Mouse (Mus musculus) limb, embryonic 12.5 days (tissue): ENCODE measurements at regions not wholly inside any gene's neighbourhood (a gene's known extent, or its start where the extent isn't known, plus 50 kb on each side); places are given as distances from the start of the nearest gene placed in this dataset.

Experiments used
- ATAC-seq: fragments of 200-750 bp; cut with Nextera tagmentation; 2 replicates; pipeline ENCODE4 v1.8.0; 2017; ENCODE audit warnings: low read depth, moderate TSS enrichment; ENCODE audit not compliant: insufficient number of reproducible peaks, insufficient read depth, low FRiP score, low TSS enrichment
- H3K27ac ChIP-seq: fragments of 300-500 bp; sonication (generic); 2 replicates; pipeline ENCODE4 v1.5.1; 2016; ENCODE audit warnings: mild to moderate bottlenecking, moderate library complexity
- H3K27me3 ChIP-seq: fragments of 300-500 bp; sonication (generic); 2 replicates; pipeline ENCODE4 v1.6.1; 2016; ENCODE audit warnings: mild to moderate bottlenecking, moderate library complexity
- H3K36me3 ChIP-seq: fragments of 300-500 bp; sonication (generic); 2 replicates; pipeline ENCODE4 v1.6.1; 2016; ENCODE audit warnings: mild to moderate bottlenecking, moderate library complexity
- H3K4me1 ChIP-seq: fragments of 300-500 bp; sonication (generic); replicated peaks from 2 replicates; pipeline ENCODE4 v1.6.1; 2016
- H3K4me2 ChIP-seq: fragments of 300-500 bp; sonication (generic); 2 replicates; pipeline ENCODE4 v1.6.1; 2016; ENCODE audit warnings: mild to moderate bottlenecking, moderate library complexity
- H3K4me3 ChIP-seq: fragments of 300-500 bp; sonication (generic); replicated peaks from 2 replicates; pipeline ENCODE4 v1.5.1; 2016; ENCODE audit warnings: mild to moderate bottlenecking
- H3K9ac ChIP-seq: fragments of 300-500 bp; sonication (generic); replicated peaks from 2 replicates; pipeline ENCODE4 v1.6.1; 2016; ENCODE audit warnings: mild to moderate bottlenecking, moderate library complexity
- H3K9me3 ChIP-seq: fragments of 300-500 bp; sonication (generic); 2 replicates; pipeline ENCODE4 v1.6.1; 2016; ENCODE audit warnings: mild to moderate bottlenecking, moderate library complexity
- WGBS: fragments of 180-500 bp; shearing (Covaris S2); methylation state at CpG from one replicate; pipeline ENCODE4 v1.1.7; 2016; 5-methylcytosine and 5-hydroxymethylcytosine counted together

DNA sequence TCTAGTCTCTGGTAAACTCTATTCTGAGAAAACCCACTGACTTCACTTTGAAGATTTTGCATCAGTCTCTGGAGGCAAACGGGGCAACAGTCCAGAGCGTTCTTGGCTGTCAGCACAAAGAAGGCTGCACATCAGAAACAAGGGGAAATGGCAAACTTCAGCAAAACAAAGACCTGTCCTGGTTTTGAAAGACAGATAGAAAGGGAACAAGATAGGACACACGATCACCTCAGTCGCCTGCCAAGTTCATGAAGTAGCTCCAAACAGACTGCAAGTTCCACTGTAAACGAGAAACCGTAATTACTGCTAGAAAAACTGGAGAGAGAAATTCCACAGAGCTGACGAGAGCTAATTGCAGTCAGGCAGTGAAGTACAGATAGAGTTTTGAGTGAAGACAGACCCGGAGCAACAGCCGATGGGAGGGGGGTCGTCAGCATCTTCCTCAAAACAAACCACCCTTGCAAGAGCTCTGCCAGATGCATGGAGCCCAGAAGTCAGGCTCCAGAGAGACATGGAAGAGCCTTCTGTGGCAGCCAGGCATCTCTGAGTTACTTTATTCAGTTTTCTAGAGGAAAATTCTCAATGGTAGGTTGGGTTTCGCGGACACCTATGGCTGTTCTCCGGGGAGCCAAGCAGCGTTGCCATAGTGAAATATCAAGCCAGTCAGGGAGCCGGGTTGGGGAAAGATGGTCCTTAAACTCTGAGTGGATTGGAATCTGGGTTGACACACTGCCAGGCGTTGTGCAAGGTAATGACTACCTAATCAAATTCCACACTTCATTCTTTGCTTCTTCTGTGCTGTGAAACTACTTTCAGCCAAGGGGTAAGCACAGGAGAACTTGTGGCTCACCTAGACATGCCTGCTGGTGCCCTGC is 558.8 kb upstream of the Map3k7 start:
- Histone ChIP-seq H3K9ac (no peak overlapping the region), H3K36me3 (no peaks in the 10 kb centered on the region), H3K4me1 (peaks cover 11% of the 10 kb centered on the region), H3K4me2 (peak overlapping the region; percentile 30), H3K27ac (no peak overlapping the region), H3K9me3 (no peaks in the 10 kb centered on the region), H3K4me3 (no peak overlapping the region), H3K27me3 (no peaks in the 10 kb centered on the region)
- no peak for ATAC-seq
- 38% methylated on average over 16 of the region's 16 CpGs for whole genome bisulfite sequencing

DNA sequence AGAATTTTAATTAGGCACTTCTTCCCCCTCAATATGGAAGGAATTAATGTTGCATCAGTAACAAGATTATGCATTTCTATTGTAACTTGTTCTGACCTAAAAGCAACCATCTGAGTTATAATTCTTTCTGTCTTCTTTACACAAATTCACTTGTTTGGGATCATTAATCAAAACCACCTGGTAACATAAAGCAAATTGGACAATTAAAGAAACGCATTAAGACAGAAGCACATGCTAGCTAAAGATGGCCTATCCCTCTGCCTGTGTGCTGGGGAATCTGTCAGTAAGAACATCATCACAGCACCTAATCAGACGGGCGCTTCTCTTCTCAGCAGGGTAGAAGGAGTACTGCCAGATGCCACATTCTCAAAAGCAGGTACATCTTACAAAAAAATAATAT is 553.7 kb upstream of the Map3k7 start:
- H3K4me2 ChIP-seq: no peak overlapping the region
- H3K27ac ChIP-seq: no peak overlapping the region
- H3K4me3 ChIP-seq: no peak overlapping the region
- H3K9ac ChIP-seq: no peak overlapping the region
- WGBS: 34% methylated on average over 3 of the region's 3 CpGs
- H3K36me3 ChIP-seq: no peaks in the 10 kb centered on the region
- no peak for ATAC-seq
- peaks cover 2% of the 10 kb centered on the region for H3K4me1 ChIP-seq
- no peaks in the 10 kb centered on the region for H3K27me3 ChIP-seq
- H3K9me3 ChIP-seq: no peaks in the 10 kb centered on the region

DNA sequence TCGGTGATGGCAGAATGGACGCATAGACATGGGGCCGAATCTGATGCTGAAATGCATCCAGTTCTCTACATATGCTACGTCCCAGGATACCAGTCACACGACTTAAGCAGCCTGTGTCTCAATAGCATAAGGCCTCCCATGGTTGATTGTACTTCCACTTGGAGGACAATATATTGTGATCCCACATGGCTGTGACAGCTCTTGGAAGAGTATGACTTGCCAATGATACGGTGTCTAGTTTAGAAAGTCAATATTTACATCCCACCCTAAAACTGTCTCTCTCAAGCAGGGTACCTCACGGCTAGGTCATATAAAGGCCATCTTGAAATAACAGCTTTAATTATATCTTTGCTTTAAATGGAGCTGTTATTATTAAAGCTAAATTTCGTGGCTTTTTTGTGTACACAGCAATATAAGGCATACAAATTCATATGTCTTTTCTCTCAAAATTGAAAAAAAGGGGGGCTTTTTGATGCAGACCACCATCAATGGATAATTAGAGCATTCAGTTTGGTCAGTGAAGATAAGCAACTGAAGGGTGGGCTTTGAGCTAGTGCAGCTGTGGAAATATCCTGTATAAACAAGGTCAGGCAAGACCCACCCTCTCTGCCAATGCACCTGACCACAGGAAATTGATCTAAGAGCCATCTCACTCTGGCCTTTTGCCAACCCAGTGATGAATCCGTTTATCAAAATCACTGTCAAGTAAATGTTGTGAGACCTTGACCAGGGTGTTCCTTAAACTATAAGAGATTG is 551.9 kb upstream of the Map3k7 start:
- H3K27ac ChIP-seq: no peak overlapping the region
- H3K4me3 ChIP-seq: no peak overlapping the region
- no peaks in the 10 kb centered on the region for H3K4me1 ChIP-seq
- ATAC-seq: no peak
- no peaks in the 10 kb centered on the region for H3K36me3 ChIP-seq
- WGBS: 84% methylated on average over 9 of the region's 9 CpGs
- H3K9ac ChIP-seq: no peak overlapping the region
- H3K27me3 ChIP-seq: no peaks in the 10 kb centered on the region
- H3K4me2 ChIP-seq: no peak overlapping the region
- no peaks in the 10 kb centered on the region for H3K9me3 ChIP-seq

DNA sequence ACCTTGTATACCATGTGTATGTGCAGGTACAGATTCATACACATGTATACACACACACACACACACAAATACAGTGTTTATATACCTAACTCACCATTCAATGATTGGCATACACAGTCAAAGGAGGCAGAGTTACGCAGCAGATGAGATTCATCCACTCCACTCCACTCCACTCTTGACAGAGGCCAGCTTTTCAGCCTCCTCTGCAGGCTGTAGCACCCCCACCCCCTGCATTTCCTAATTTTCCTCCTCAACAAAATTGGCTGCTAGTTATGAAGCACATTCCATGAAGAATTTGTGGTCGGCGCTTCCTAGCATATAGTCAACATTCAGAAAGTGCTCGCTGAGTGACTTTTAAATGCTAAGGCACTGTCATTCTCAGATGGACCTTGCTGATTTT is 546.7 kb upstream of the Map3k7 start:
- H3K36me3 ChIP-seq: no peaks in the 10 kb centered on the region
- H3K27me3 ChIP-seq: no peaks in the 10 kb centered on the region
- H3K4me1 ChIP-seq: no peaks in the 10 kb centered on the region
- 89% methylated on average over 4 of the region's 4 CpGs for WGBS
- H3K4me3 ChIP-seq: no peak overlapping the region
- no peak for ATAC-seq
- no peak overlapping the region for H3K27ac ChIP-seq
- H3K9me3 ChIP-seq: 0 out of 2 replicates have a peak, but pooled peaks cover 6% of the 10 kb centered on the region
- no peak overlapping the region for H3K4me2 ChIP-seq
- H3K9ac ChIP-seq: no peak overlapping the region

DNA sequence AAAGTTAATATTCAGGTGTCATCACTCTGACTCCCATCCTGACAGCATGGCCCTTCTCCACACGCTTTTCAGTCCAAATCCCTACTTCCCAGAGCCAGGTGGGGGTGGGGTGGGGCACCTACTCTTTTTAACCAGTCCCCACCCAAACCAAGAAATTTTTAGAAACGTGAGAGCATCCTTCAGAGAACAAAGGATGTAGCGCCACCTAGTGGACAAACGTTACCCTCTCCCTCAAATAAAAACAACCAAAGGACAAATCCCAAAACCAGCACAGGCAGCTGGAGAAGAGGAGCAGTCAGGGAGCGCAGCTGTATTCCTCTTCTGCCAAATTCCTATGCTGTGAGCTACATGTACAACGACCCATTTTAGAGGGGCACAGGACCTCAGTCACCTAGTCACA is 544.7 kb upstream of the Map3k7 start:
- H3K27me3 ChIP-seq: no peaks in the 10 kb centered on the region
- H3K4me1 ChIP-seq: no peaks in the 10 kb centered on the region
- H3K27ac ChIP-seq: 0 out of 2 replicates have a peak overlapping the region, but pooled peaks have one; percentile 41
- no peak overlapping the region for H3K4me2 ChIP-seq
- H3K36me3 ChIP-seq: no peaks in the 10 kb centered on the region
- H3K9ac ChIP-seq: no peak overlapping the region
- WGBS: 8% methylated on average over 6 of the region's 6 CpGs
- no peak for ATAC-seq
- no peak overlapping the region for H3K4me3 ChIP-seq
- 0 out of 2 replicates have a peak, but pooled peaks cover 6% of the 10 kb centered on the region for H3K9me3 ChIP-seq

DNA sequence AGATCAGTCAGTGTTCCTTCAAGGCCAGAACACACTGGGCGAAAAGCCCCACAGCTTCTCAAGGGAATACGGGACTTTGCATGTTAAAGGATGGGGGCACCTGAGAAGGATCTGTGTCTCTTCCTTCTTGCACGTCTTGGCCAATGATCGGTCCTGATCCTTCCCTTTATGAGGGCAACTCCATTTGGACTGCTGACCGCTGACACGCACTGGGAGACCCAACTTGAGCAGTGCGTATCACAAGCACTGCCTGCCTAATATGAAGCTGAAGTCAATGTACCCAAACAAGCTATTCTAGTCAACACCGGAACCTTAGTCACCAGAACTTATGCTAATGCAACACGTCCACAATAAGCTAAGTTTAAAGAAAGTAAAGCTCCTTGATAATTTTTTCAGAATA is 543.7 kb upstream of the Map3k7 start:
- ATAC-seq: no peak
- H3K27ac ChIP-seq: no peak overlapping the region

DNA sequence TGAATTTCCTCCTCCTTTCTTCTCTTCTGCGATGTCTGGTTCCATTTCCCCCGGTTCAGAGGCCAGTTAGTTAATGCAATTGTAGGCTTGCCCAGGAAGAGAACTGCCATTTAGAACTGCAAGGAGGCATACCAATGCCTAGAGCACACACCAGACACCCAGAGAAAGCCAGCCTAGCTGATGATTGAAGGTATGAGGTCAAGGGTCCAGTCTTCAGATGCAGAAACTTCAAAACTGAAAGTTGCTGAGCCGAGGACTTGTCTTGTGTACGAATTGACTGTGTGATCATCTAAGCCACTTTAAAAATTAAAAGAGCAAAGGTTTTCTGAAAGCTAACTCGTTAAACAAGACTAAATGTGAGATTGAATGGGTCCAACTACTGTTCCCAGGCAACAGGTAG is 542.5 kb upstream of the Map3k7 start:
- Histone ChIP-seq H3K9me3 (0 out of 2 replicates have a peak, but pooled peaks cover 6% of the 10 kb centered on the region), H3K9ac (no peak overlapping the region), H3K27ac (no peak overlapping the region), H3K27me3 (no peaks in the 10 kb centered on the region), H3K36me3 (no peaks in the 10 kb centered on the region), H3K4me2 (no peak overlapping the region), H3K4me1 (peaks cover 11% of the 10 kb centered on the region), H3K4me3 (no peak overlapping the region)
- no peak for ATAC-seq
- 44% methylated on average over 5 of the region's 5 CpGs for WGBS

More for the DNA sequence above, 543.7 kb upstream of the Map3k7 start:
- Histone ChIP-seq H3K36me3 (no peaks in the 10 kb centered on the region), H3K9ac (no peak overlapping the region), H3K27me3 (no peaks in the 10 kb centered on the region), H3K4me3 (no peak overlapping the region), H3K4me2 (no peak overlapping the region), H3K9me3 (0 out of 2 replicates have a peak, but pooled peaks cover 6% of the 10 kb centered on the region), H3K4me1 (peaks cover 6% of the 10 kb centered on the region)
- WGBS: 86% methylated on average over 9 of the region's 9 CpGs

DNA sequence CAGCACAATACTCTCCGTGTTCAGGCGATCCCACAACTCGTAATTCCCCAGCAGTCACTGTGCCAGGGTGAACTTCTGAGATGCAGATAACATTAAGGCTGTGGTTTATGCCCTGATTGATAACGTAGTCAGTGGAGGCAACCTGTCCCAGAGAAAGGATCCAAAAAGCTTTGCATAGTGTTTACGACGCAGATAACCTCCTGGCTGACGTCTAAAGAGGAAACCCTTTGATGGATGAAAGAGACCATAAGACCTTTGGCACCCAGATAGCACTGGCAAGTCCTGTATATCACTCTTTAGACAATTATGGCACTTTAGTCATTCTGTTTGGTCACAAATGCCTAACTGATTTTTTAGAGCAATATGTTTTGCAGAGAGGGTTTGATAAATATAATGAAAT is 538.8 kb upstream of the Map3k7 start:
- Histone ChIP-seq H3K27me3 (no peaks in the 10 kb centered on the region), H3K4me1 (peaks cover 11% of the 10 kb centered on the region), H3K36me3 (no peaks in the 10 kb centered on the region), H3K27ac (no peak overlapping the region), H3K4me2 (no peak overlapping the region), H3K9me3 (no peaks in the 10 kb centered on the region), H3K9ac (no peak overlapping the region), H3K4me3 (no peak overlapping the region)
- 18% methylated on average over 7 of the region's 7 CpGs for WGBS
- ATAC-seq: no peak

DNA sequence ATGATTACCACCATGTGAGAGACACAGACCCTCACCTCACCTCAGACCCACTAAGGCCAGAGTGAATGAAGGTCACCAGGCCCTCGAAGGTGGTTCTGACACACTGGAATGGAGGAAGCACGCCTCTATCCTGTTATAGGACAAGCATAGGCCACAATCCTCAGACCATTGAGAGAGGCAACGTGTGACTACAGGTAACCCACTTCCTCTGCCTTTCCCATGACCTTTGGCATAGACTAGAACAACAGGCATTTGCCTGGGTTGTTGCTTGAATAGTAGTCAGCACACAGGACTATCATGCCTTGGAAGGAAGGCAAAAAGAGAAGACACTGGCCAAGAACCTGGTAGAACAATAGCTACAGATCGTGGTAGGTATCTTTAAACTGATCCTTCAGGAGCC is 538.2 kb upstream of the Map3k7 start:
- Histone ChIP-seq H3K9ac (no peak overlapping the region), H3K27ac (no peak overlapping the region), H3K27me3 (no peaks in the 10 kb centered on the region), H3K36me3 (no peaks in the 10 kb centered on the region), H3K4me1 (peaks cover 11% of the 10 kb centered on the region), H3K4me3 (no peak overlapping the region), H3K9me3 (no peaks in the 10 kb centered on the region), H3K4me2 (no peak overlapping the region)
- 63% methylated on average over 4 of the region's 4 CpGs for WGBS
- ATAC-seq: no peak

DNA sequence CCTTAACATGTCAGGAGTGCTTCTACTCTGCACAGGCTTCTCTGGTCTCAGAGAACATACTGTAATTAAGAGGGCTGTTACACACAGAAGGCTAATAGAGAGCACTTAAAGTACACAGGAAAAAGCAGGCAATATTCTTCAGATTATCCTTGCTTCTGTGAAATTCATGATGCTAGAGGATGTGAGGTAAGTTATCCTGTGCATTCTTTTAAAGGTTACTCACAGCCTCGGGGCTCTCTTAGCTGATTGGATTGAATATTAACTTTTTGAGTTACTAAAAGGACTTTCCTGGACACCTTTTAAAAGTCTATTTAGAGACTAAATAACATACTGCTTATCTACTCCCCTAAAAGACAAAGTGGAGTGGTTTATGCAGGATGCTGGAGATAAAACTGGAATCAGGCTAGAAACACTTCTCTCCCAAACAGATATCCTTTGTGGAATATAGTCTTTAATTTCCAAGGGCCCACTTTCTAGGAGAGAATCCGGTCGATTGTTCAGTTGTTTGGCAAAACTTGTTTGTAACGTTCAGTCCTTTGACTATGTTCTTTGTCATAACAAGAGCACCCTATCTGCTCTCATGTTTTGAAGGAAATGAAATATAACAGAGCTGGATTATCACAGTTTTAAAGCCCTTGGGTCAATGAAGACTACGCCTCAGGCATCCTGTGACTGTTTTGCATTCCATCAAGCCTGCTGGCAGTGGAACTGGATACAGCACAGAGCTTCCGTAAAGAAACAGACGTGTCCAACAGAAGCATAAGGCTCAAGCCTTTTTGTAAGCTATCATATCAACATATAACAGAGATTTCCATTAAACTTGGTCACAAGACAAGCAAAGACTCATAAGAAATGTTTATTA is 537.5 kb upstream of the Map3k7 start:
- Histone ChIP-seq H3K4me1 (peaks cover 11% of the 10 kb centered on the region), H3K9me3 (no peaks in the 10 kb centered on the region), H3K4me2 (no peak overlapping the region), H3K27ac (no peak overlapping the region), H3K4me3 (no peak overlapping the region), H3K36me3 (no peaks in the 10 kb centered on the region), H3K27me3 (no peaks in the 10 kb centered on the region), H3K9ac (no peak overlapping the region)
- no peak for ATAC-seq
- WGBS: 67% methylated on average over 7 of the region's 7 CpGs

DNA sequence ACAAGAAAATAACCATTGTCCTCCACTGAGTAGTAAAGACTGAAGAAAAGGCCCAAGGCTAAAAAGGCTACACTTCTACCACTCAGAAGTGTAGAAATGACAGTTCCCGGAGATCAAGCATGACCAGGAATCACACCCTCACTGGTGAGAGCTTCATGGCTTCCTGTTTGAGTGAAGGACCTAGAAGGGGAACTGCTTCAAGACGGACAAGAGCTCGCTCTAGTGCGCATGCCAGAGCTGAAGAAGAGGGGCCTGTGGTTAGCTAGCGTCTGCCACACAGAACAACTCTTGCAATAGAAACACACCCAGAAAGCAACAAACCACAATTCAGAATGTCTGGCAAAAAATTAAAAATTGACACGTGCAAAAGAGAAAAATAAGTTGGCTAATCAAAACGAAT is 530.0 kb upstream of the Map3k7 start:
- H3K9me3 ChIP-seq: no peaks in the 10 kb centered on the region
- 90% methylated on average over 7 of the region's 7 CpGs for WGBS
- H3K36me3 ChIP-seq: no peaks in the 10 kb centered on the region
- no peak overlapping the region for H3K9ac ChIP-seq
- no peaks in the 10 kb centered on the region for H3K4me1 ChIP-seq
- no peak for ATAC-seq
- H3K4me2 ChIP-seq: no peak overlapping the region
- H3K27me3 ChIP-seq: no peaks in the 10 kb centered on the region
- no peak overlapping the region for H3K4me3 ChIP-seq
- no peak overlapping the region for H3K27ac ChIP-seq
